Mouse (Mus musculus): Measurements from ENCODE around the gene Olfr740. TPM values are rescaled to one million over a fixed set of nuclear protein-coding genes. Genes with fewer than 3 reads are reported as not detected.

Gene Olfr740
- not detected for total RNA-seq (2021)
- long read RNA-seq, experiment 1 = 0 reads
- long read RNA-seq, experiment 2 = 0 reads

- DNase-seq = no peak
- intact Hi-C loops (cut with DNase I) = no loop called here
- no peak within 1 kb of the TSS for H3K27ac ChIP-seq
- H3K4me3 ChIP-seq = no peak within 1 kb of the TSS
- no peak for TF ChIP-seq CTCF (IDR thresholded peaks at IDR 0.05)
Measured at GRCm38 (mm10) chr14:50445245-50445644, at the start of gene Olfr740. TSS of gene Olfr740 (plus strand) at chr14:50445545.

- intact Hi-C loops (cut with DNase I) = no loop called here
- H3K4me3 ChIP-seq = no peak within 1 kb of the TSS
- no peak within 1 kb of the TSS for H3K27ac ChIP-seq
- DNase-seq = no peak
- TF ChIP-seq CTCF (IDR thresholded peaks at IDR 0.05) = no peak
Measured at GRCm38 (mm10) chr14:50407268-50407667, 38.1 kb upstream of the Olfr740 start, which contains the start of gene Olfr738. TSS of gene Olfr738 (plus strand) at chr14:50407568.

- no peak for DNase-seq
- no peak within 1 kb of the TSS for H3K4me3 ChIP-seq
- no peak within 1 kb of the TSS for H3K27ac ChIP-seq
- intact Hi-C loops (cut with DNase I) = no loop called here
- TF ChIP-seq CTCF (IDR thresholded peaks at IDR 0.05) = no peak
Measured at GRCm38 (mm10) chr14:50418326-50418725, 27.0 kb upstream of the Olfr740 start, which contains the start of gene Olfr739. TSS of gene Olfr739 (plus strand) at chr14:50418626.

GRCm38 (mm10) chr14:50472438-50472837, 27.1 kb downstream of the Olfr740 start, which contains the start of gene Olfr741:
TSS of gene Olfr741 (plus strand) at chr14:50472738.
- no peak for TF ChIP-seq CTCF (IDR thresholded peaks at IDR 0.05)
- no peak for DNase-seq
- intact Hi-C loops (cut with DNase I) = no loop called here
- Histone ChIP-seq H3K27ac (no peak within 1 kb of the TSS), H3K4me3 (no peak within 1 kb of the TSS)

GRCm38 (mm10) chr14:50478406-50478805, 33.1 kb downstream of the Olfr740 start:
- intact Hi-C loops (cut with DNase I) = no loop called here
- no peak for TF ChIP-seq CTCF (IDR thresholded peaks at IDR 0.05)
- no peak for DNase-seq
- no peak overlapping the region for H3K4me3 ChIP-seq
- no peak overlapping the region for H3K27ac ChIP-seq

DNA sequence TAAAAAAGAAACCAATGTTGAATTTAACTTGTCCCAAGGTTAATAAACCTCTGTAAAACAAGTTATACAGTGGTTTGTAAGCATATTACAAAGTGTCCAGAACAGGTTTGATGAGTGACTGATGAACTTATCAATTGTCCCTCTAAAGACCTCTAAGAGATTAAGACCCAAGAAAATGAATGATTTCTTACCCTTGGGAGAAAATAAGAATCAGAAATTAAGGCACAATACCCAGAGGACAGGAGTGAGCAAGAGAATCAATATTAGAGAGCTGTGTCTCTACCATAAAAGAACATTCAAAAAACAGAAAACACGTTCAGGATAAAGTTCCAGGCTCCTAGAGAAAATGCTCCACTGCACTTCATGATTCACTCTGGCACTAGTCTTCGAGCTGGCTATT, 58.0 kb downstream of the Olfr740 start, which contains the start of gene Olfr742:
Gene Olfr742 (plus strand): TSS at position 301 of the 400 bp plus-strand sequence.
- intact Hi-C loops (cut with DNase I) = no loop called here
- TF ChIP-seq CTCF (IDR thresholded peaks at IDR 0.05) = no peak
- no peak within 1 kb of the TSS for H3K4me3 ChIP-seq
- DNase-seq = no peak
- H3K27ac ChIP-seq = no peak within 1 kb of the TSS

Other genes starting within 250 kb of the Olfr740 start
- not detected for gene Olfr731, start 203.7 kb upstream of the Olfr740 start, total RNA-seq (2021)
- gene Olfr732, start 161.3 kb upstream of the Olfr740 start, total RNA-seq (2021) = not detected
- not detected for gene Olfr733, start 144.0 kb upstream of the Olfr740 start, total RNA-seq (2021)
- gene Olfr734, start 118.8 kb upstream of the Olfr740 start, total RNA-seq (2021) = not detected
- not detected for gene Olfr735, start 96.7 kb upstream of the Olfr740 start, total RNA-seq (2021)
- not detected for gene Tlr11, start 87.6 kb upstream of the Olfr740 start, total RNA-seq (2021)
- gene Olfr736, start 64.4 kb upstream of the Olfr740 start, total RNA-seq (2021) = not detected
- not detected for gene Olfr738, start 38.0 kb upstream of the Olfr740 start, total RNA-seq (2021)
- gene Olfr739, start 26.9 kb upstream of the Olfr740 start, total RNA-seq (2021) = not detected
- gene Olfr741, start 27.2 kb downstream of the Olfr740 start, total RNA-seq (2021) = not detected
- not detected for gene Olfr742, start 58.1 kb downstream of the Olfr740 start, total RNA-seq (2021)
- not detected for gene Olfr743, start 76.3 kb downstream of the Olfr740 start, total RNA-seq (2021)
- gene Olfr744, start 169.3 kb downstream of the Olfr740 start, total RNA-seq (2021) = not detected
- gene Olfr745, start 193.8 kb downstream of the Olfr740 start, total RNA-seq (2021) = not detected
- not detected for gene Olfr746, start 201.5 kb downstream of the Olfr740 start, total RNA-seq (2021)
- not detected for gene Olfr747, start 247.7 kb downstream of the Olfr740 start, total RNA-seq (2021)

All from gastrocnemius, adult 2 months (tissue).